Mouse (Mus musculus) embryonic fibroblast, embryonic 13.5 days (primary cell): ENCODE measurements around the gene Golga3.

Experiments used
- CTCF ChIP-seq: IDR thresholded peaks from 2 replicates; pipeline ENCODE4 v1.5.1; 2011; ENCODE audit warnings: mild to moderate bottlenecking, control low read depth, low read length, moderate library complexity, borderline replicate concordance; ENCODE audit not compliant: insufficient read depth
- POLR2A ChIP-seq: IDR thresholded peaks from 2 replicates; pipeline ENCODE4 v1.6.1; 2011; ENCODE audit warnings: low read depth, mild to moderate bottlenecking, control low read depth, low read length, moderate library complexity

GRCm38 (mm10) chr5:110220331-110220730, 43.8 kb downstream of the Golga3 start:
- TF ChIP-seq POLR2A (no peak), CTCF (no peak)
